Mouse (Mus musculus): ENCODE data around the gene Yy1. TPM values are rescaled to one million over a fixed set of nuclear protein-coding genes. Genes with fewer than 3 reads are reported as not detected.

Gene Yy1
- total and polyA plus RNA-seq, 3 experiments = 34.9 to 62.4 (median 52.1) TPM

DNA sequence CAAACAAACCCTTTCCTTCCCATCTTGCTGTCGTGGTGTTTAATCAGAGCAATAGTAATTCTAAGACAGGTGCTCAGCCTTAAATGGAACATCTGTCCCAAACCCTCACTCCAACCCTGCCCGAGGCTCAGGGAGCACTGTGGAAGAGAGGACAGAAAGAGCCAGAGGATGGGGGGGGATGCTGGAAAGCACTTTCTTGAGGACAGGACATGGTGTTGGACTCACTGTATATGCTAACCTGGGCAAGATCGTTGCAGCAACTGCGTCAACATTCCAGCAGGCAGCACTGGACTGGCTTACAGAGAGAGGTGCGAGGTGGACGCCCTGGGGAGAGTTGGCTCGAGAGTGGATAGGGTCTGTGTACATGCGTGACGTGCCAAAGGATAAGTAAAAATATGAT is 43.3 kb upstream of the Yy1 start:
- no peaks in the 10 kb centered on the region for H3K36me3 ChIP-seq (ENCODE audit: control insufficient read depth in 1 of 2, insufficient read depth in 2 of 2, low read length in 2 of 2)
- no peak for DNase-seq (ENCODE audit: low read depth, low spot score)
- H3K9ac ChIP-seq (ENCODE audit: control insufficient read depth, low read depth, low read length, poor library complexity, severe bottlenecking) = no peak overlapping the region
- no peaks in the 10 kb centered on the region for H3K79me2 ChIP-seq (ENCODE audit: control insufficient read depth, insufficient read depth, low read length, poor library complexity)
- no peaks in the 10 kb centered on the region for H3K9me3 ChIP-seq (replicated peaks; ENCODE audit: insufficient read depth, low read length)
- H3K27ac ChIP-seq (ENCODE audit: control insufficient read depth, low read depth, low read length) = no peak overlapping the region
- H3K27me3 ChIP-seq (ENCODE audit: control insufficient read depth in 1 of 2, insufficient read depth in 2 of 2, low read length in 2 of 2) = no peaks in the 10 kb centered on the region
- H3K4me1 ChIP-seq (ENCODE audit: control insufficient read depth in 1 of 2, insufficient read depth in 2 of 2, low read length in 2 of 2) = no peaks in the 10 kb centered on the region
- H3K4me3 ChIP-seq (ENCODE audit: control insufficient read depth in 1 of 2, insufficient read depth in 1 of 2, low read depth in 2 of 2, low read length in 2 of 2) = no peak overlapping the region
- TF ChIP-seq HCFC1 (IDR thresholded peaks at IDR 0.05; ENCODE audit: low read depth, low read length) = no peak
- TF ChIP-seq NRF1 (IDR thresholded peaks at IDR 0.05; ENCODE audit: insufficient read depth, low read depth, low read length, poor library complexity, severe bottlenecking) = no peak
- TF ChIP-seq SMC3 (IDR thresholded peaks at IDR 0.05; ENCODE audit: low read depth, low read length) = no peak
- no peak for TF ChIP-seq POLR2AphosphoS5 (IDR thresholded peaks at IDR 0.05; ENCODE audit: borderline replicate concordance, low read depth, low read length)
- no peak for TF ChIP-seq POLR2AphosphoS2 (IDR thresholded peaks at IDR 0.05; ENCODE audit: low read length)
- no peak for TF ChIP-seq MXI1 (IDR thresholded peaks at IDR 0.05; ENCODE audit: low read depth, low read length)
- no peak for TF ChIP-seq ETS1 (IDR thresholded peaks at IDR 0.05; ENCODE audit: low read depth, low read length)
- TF ChIP-seq MYB (IDR thresholded peaks at IDR 0.05; ENCODE audit: low read depth, low read length) = no peak
- no peak for TF ChIP-seq SIN3A (IDR thresholded peaks at IDR 0.05; ENCODE audit: low read length)
- TF ChIP-seq ZKSCAN1 (IDR thresholded peaks at IDR 0.05; ENCODE audit: low read depth, low read length) = no peak
- TF ChIP-seq CTCF (IDR thresholded peaks at IDR 0.05 in 2 of 3, conservative IDR thresholded peaks at IDR 0.05 in 1 of 3; ENCODE audit: control insufficient read depth in 1 of 3, insufficient read depth in 1 of 3, low read depth in 2 of 3, low read length in 3 of 3, poor library complexity in 1 of 3, severe bottlenecking in 1 of 3) = no peak
- no peak for TF ChIP-seq MAZ (IDR thresholded peaks at IDR 0.05; ENCODE audit: low read depth, low read length)
- no peak for TF ChIP-seq RAD21 (IDR thresholded peaks at IDR 0.05; ENCODE audit: low read depth, low read length)
- TF ChIP-seq MAX (IDR thresholded peaks at IDR 0.05; ENCODE audit: low read length) = no peak
- TF ChIP-seq CHD1 (IDR thresholded peaks at IDR 0.05; ENCODE audit: low read depth, low read length) = no peak
- no peak for TF ChIP-seq JUND (IDR thresholded peaks at IDR 0.05; ENCODE audit: low read depth, low read length)

DNA sequence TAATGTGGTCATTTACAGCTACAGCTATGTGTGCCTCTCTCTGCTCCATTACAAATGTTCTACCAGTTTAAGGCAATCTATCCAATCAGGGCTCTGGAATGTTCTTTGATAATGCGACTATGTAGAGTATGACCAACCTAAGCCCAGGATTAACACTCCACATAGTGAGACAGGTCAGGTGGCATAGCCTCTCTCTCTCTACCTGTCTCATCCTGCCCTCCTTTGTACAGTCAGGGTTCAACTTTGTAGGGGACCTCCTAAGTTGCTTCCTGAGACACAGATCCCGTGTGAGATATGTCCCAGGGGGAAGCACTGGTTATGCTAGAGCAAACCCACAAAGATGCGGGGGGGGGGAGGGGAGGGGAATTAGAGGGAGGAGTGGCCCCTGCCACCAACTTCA is 42.5 kb upstream of the Yy1 start:
- Histone ChIP-seq H3K27me3 (ENCODE audit: control insufficient read depth in 1 of 2, insufficient read depth in 2 of 2, low read length in 2 of 2) (no peaks in the 10 kb centered on the region), H3K79me2 (ENCODE audit: control insufficient read depth, insufficient read depth, low read length, poor library complexity) (no peaks in the 10 kb centered on the region), H3K36me3 (ENCODE audit: control insufficient read depth in 1 of 2, insufficient read depth in 2 of 2, low read length in 2 of 2) (no peaks in the 10 kb centered on the region), H3K27ac (ENCODE audit: control insufficient read depth, low read depth, low read length) (no peak overlapping the region), H3K4me1 (ENCODE audit: control insufficient read depth in 1 of 2, insufficient read depth in 2 of 2, low read length in 2 of 2) (no peaks in the 10 kb centered on the region), H3K9ac (ENCODE audit: control insufficient read depth, low read depth, low read length, poor library complexity, severe bottlenecking) (no peak overlapping the region), H3K4me3 (ENCODE audit: control insufficient read depth in 1 of 2, insufficient read depth in 1 of 2, low read depth in 2 of 2, low read length in 2 of 2) (no peak overlapping the region), H3K9me3 (replicated peaks; ENCODE audit: insufficient read depth, low read length) (no peaks in the 10 kb centered on the region)
- TF ChIP-seq BHLHE40 (IDR thresholded peaks at IDR 0.05; ENCODE audit: borderline replicate concordance, low read depth, low read length) (no peak), CHD2 (IDR thresholded peaks at IDR 0.05; ENCODE audit: low read length) (no peak), MYB (IDR thresholded peaks at IDR 0.05; ENCODE audit: low read depth, low read length) (no peak), RCOR1 (IDR thresholded peaks at IDR 0.05; ENCODE audit: low read depth, low read length) (no peak), USF1 (IDR thresholded peaks at IDR 0.05; ENCODE audit: low read depth, low read length) (no peak), HCFC1 (IDR thresholded peaks at IDR 0.05; ENCODE audit: low read depth, low read length) (no peak), TAL1 (IDR thresholded peaks at IDR 0.05; ENCODE audit: low read length) (no peak), CTCF (IDR thresholded peaks at IDR 0.05 in 2 of 3, conservative IDR thresholded peaks at IDR 0.05 in 1 of 3; ENCODE audit: control insufficient read depth in 1 of 3, insufficient read depth in 1 of 3, low read depth in 2 of 3, low read length in 3 of 3, poor library complexity in 1 of 3, severe bottlenecking in 1 of 3) (no peak), NRF1 (IDR thresholded peaks at IDR 0.05; ENCODE audit: insufficient read depth, low read depth, low read length, poor library complexity, severe bottlenecking) (no peak), MYC (IDR thresholded peaks at IDR 0.05; ENCODE audit: low read depth, low read length) (no peak), POLR2AphosphoS2 (IDR thresholded peaks at IDR 0.05; ENCODE audit: low read length) (no peak)
- DNase-seq (ENCODE audit: low read depth, low spot score) = no peak
